Comparison of ENCODE assay signal across 8 mouse cellular contexts in the genomic region with DNA sequence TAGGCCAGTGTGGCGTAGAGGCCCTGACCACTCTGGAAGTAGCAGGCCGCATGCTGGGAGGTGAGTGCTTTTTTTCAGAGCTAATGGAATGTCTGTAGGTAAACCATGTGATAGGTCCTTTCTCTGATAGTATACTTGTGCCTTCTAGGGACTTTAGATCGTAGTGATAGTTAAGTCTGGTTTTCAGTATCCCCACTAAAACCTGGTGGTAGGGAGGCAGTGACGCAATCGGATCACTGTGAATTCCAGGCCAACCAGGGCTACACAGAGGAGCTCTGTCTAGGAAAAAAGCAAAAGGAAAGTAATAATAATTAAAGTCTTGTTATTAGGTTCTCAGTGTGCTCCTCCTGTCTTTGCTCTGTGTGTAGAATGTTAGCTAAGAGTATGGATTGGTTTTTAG. TPM values are rescaled to one million over a fixed set of nuclear protein-coding genes. Genes with fewer than 3 reads are reported as not detected.
DNase-seq lines count a peak whose midpoint lies in the region; ATAC-seq and TF ChIP-seq lines count a peak whose summit lies in the region.

No protein-coding gene starts in this region.

- no peaks in the 10 kb centered on the region for H3K27me3 ChIP-seq in hindbrain, embryonic 16.5 days (replicated peaks; ENCODE audit: control insufficient read depth, insufficient read depth, low read length)
- H3K27me3 ChIP-seq in midbrain, postnatal 0 days (ENCODE audit: insufficient read depth, low read length) = no peaks in the 10 kb centered on the region

- H3K9ac ChIP-seq in hindbrain, embryonic 16.5 days (ENCODE audit: low read depth, low read length) = peak overlapping the region; percentile 89
- H3K9ac ChIP-seq in midbrain, postnatal 0 days (replicated peaks; ENCODE audit: low read length, poor library complexity, severe bottlenecking) = peak overlapping the region; percentile 85

- no peak for TF ChIP-seq CTCF in layer of hippocampus, adult 2 months (conservative IDR thresholded peaks at IDR 0.05)
- no peak for TF ChIP-seq CTCF in midbrain, postnatal 0 days (IDR thresholded peaks at IDR 0.05)

- H3K27ac ChIP-seq in layer of hippocampus, adult 2 months = peak overlapping the region; percentile 95
- peak overlapping the region; percentile 89 for H3K27ac ChIP-seq in brown adipose tissue, adult 24 weeks (replicated peaks; ENCODE audit: low read depth, low read length)
- no peak overlapping the region for H3K27ac ChIP-seq in hindbrain, embryonic 16.5 days (ENCODE audit: low read depth, low read length)
- no peak overlapping the region for H3K27ac ChIP-seq in midbrain, postnatal 0 days (ENCODE audit: low read depth, low read length)

- peak overlapping the region; percentile 96 for H3K4me3 ChIP-seq in layer of hippocampus, adult 2 months
- H3K4me3 ChIP-seq in brown adipose tissue, adult 24 weeks (ENCODE audit: insufficient read depth, low read depth, low read length) = peak overlapping the region; percentile 94
- peak overlapping the region; percentile 63 for H3K4me3 ChIP-seq in hindbrain, embryonic 16.5 days (ENCODE audit: low read length)
- peak overlapping the region; percentile 53 for H3K4me3 ChIP-seq in midbrain, postnatal 0 days (ENCODE audit: low read depth, low read length)

- WGBS in hindbrain, embryonic 16.5 days = 34% methylated on average over 5 of the region's 5 CpGs
- WGBS in midbrain, postnatal 0 days = 37% methylated on average over 5 of the region's 5 CpGs

- H3K9me3 ChIP-seq in hindbrain, embryonic 16.5 days (ENCODE audit: control insufficient read depth, low read length) = no peaks in the 10 kb centered on the region
- H3K9me3 ChIP-seq in midbrain, postnatal 0 days (ENCODE audit: low read length) = no peaks in the 10 kb centered on the region

- H3K4me2 ChIP-seq in hindbrain, embryonic 16.5 days (ENCODE audit: low read length) = peak overlapping the region; percentile 90
- peak overlapping the region; percentile 85 for H3K4me2 ChIP-seq in midbrain, postnatal 0 days (ENCODE audit: low read depth, low read length, poor library complexity, severe bottlenecking)

- H3K36me3 ChIP-seq in hindbrain, embryonic 16.5 days (ENCODE audit: control insufficient read depth, insufficient read depth, low read length) = peaks cover 15% of the 10 kb centered on the region
- peaks cover 7% of the 10 kb centered on the region for H3K36me3 ChIP-seq in midbrain, postnatal 0 days (ENCODE audit: insufficient read depth, low read length)

- no peak for ATAC-seq in hindbrain, embryonic 16.5 days
- no peak for ATAC-seq in midbrain, postnatal 0 days (ENCODE audit: low FRiP score)
- no peak for ATAC-seq in frontal cortex, adult (ENCODE audit: low TSS enrichment)
- no peak for ATAC-seq in monocyte, adult 5-6 weeks (replicated peaks; ENCODE audit: insufficient number of reproducible peaks, low FRiP score, low TSS enrichment, poor library complexity, severe bottlenecking)

- peaks cover 7% of the 10 kb centered on the region for H3K4me1 ChIP-seq in brown adipose tissue, adult 24 weeks (ENCODE audit: control insufficient read depth, insufficient read depth, insufficient read length, low read length)
- peaks cover 34% of the 10 kb centered on the region for H3K4me1 ChIP-seq in hindbrain, embryonic 16.5 days (ENCODE audit: control insufficient read depth, insufficient read depth, low read depth, low read length)
- peaks cover 13% of the 10 kb centered on the region for H3K4me1 ChIP-seq in midbrain, postnatal 0 days (ENCODE audit: insufficient read depth, low read length)

- DNase-seq in layer of hippocampus, adult 2 months (ENCODE audit: low spot score in 2 of 2) = no peak
- no peak for DNase-seq in layer of hippocampus, adult 11-12 months (ENCODE audit: low spot score)
- no peak for DNase-seq in midbrain, postnatal 0 days (ENCODE audit: low spot score)
- no peak for DNase-seq in urinary bladder, postnatal 4 days (ENCODE audit: low spot score in 2 of 2)

RNA-seq across cellular contexts. Expression of a gene that starts 0.9 kb away (rescaled TPM):
- total RNA-seq in layer of hippocampus, adult 2 months (2021) = 100 to 1,000 TPM; 676 to 714 TPM
- polyA plus RNA-seq in brown adipose tissue, adult 24 weeks (2012; ENCODE audit: insufficient read depth, insufficient read length, missing spikeins) = 701 and 753 TPM in 2 replicates
- 471 and 479 TPM in 2 replicates for polyA plus RNA-seq in hindbrain, embryonic 16.5 days (2015; fragmentation: Nextera tagmentation; extraction: Ambion mirVana)
- total RNA-seq in midbrain, postnatal 0 days (2014; rRNA removed) = 494 and 628 TPM in 2 replicates
- polyA plus RNA-seq in midbrain, postnatal 0 days (2015; fragmentation: Nextera tagmentation; extraction: Ambion mirVana) = 587 and 625 TPM in 2 replicates
- total RNA-seq in monocyte, adult 5-6 weeks (2017) = 2,354 to 3,035 TPM (median 2,719 TPM) in 3 replicates

RNA-seq across cellular contexts. Expression of a gene that starts 0.9 kb away (rescaled TPM):
- 10 to 100 TPM; 42.8 to 49.6 TPM for total RNA-seq in layer of hippocampus, adult 2 months (2021)
- 53.6 and 56.4 TPM in 2 replicates for polyA plus RNA-seq in brown adipose tissue, adult 24 weeks (2012; ENCODE audit: insufficient read depth, insufficient read length, missing spikeins)
- polyA plus RNA-seq in hindbrain, embryonic 16.5 days (2015; fragmentation: Nextera tagmentation; extraction: Ambion mirVana) = 62.4 and 68.8 TPM in 2 replicates
- total RNA-seq in midbrain, postnatal 0 days (2014; rRNA removed) = 34.7 and 37.3 TPM in 2 replicates
- 50.0 and 55.8 TPM in 2 replicates for polyA plus RNA-seq in midbrain, postnatal 0 days (2015; fragmentation: Nextera tagmentation; extraction: Ambion mirVana)
- total RNA-seq in monocyte, adult 5-6 weeks (2017) = 10.1 to 30.8 TPM (median 29.6 TPM) in 3 replicates

RNA-seq across cellular contexts. Expression of a gene that starts 2.5 kb away (rescaled TPM):
- 10 to 100 TPM; 39.0 to 42.5 TPM for total RNA-seq in layer of hippocampus, adult 2 months (2021)
- polyA plus RNA-seq in brown adipose tissue, adult 24 weeks (2012; ENCODE audit: insufficient read depth, insufficient read length, missing spikeins) = 9.8 and 11.3 TPM in 2 replicates
- 31.5 and 35.2 TPM in 2 replicates for polyA plus RNA-seq in hindbrain, embryonic 16.5 days (2015; fragmentation: Nextera tagmentation; extraction: Ambion mirVana)
- total RNA-seq in midbrain, postnatal 0 days (2014; rRNA removed) = 53.3 and 59.1 TPM in 2 replicates
- polyA plus RNA-seq in midbrain, postnatal 0 days (2015; fragmentation: Nextera tagmentation; extraction: Ambion mirVana) = 40.4 and 41.0 TPM in 2 replicates
- total RNA-seq in monocyte, adult 5-6 weeks (2017) = 4.8 to 9.3 TPM (median 8.4 TPM) in 3 replicates

RNA-seq across cellular contexts. Expression of a gene that starts 9.7 kb away (rescaled TPM):
- 10 to 100 TPM; 25.3 to 26.0 TPM for total RNA-seq in layer of hippocampus, adult 2 months (2021)
- polyA plus RNA-seq in brown adipose tissue, adult 24 weeks (2012; ENCODE audit: insufficient read depth, insufficient read length, missing spikeins) = 7.3 and 15.5 TPM in 2 replicates
- 61.3 and 64.6 TPM in 2 replicates for polyA plus RNA-seq in hindbrain, embryonic 16.5 days (2015; fragmentation: Nextera tagmentation; extraction: Ambion mirVana)
- total RNA-seq in midbrain, postnatal 0 days (2014; rRNA removed) = 79.5 and 98.1 TPM in 2 replicates
- polyA plus RNA-seq in midbrain, postnatal 0 days (2015; fragmentation: Nextera tagmentation; extraction: Ambion mirVana) = 50.2 and 51.6 TPM in 2 replicates
- 5.5 to 18.5 TPM (median 8.9 TPM) in 3 replicates for total RNA-seq in monocyte, adult 5-6 weeks (2017)

RNA-seq across cellular contexts. Expression of a gene that starts 12.1 kb away (rescaled TPM):
- total RNA-seq in layer of hippocampus, adult 2 months (2021) = 10 to 100 TPM; 42.0 to 45.1 TPM
- polyA plus RNA-seq in brown adipose tissue, adult 24 weeks (2012; ENCODE audit: insufficient read depth, insufficient read length, missing spikeins) = 14.8 and 17.4 TPM in 2 replicates
- 29.0 and 38.4 TPM in 2 replicates for polyA plus RNA-seq in hindbrain, embryonic 16.5 days (2015; fragmentation: Nextera tagmentation; extraction: Ambion mirVana)
- total RNA-seq in midbrain, postnatal 0 days (2014; rRNA removed) = 27.8 and 36.3 TPM in 2 replicates
- polyA plus RNA-seq in midbrain, postnatal 0 days (2015; fragmentation: Nextera tagmentation; extraction: Ambion mirVana) = 34.6 and 34.8 TPM in 2 replicates
- total RNA-seq in monocyte, adult 5-6 weeks (2017) = 7.7 to 16.8 TPM (median 11.2 TPM) in 3 replicates

Comparison
In these comparisons a context has a peak if more than half of its experiments do, and no peak if none do; other contexts are left out.
1. H3K27ac ChIP-seq: peak in layer of hippocampus, adult 2 months (single experiment) and brown adipose tissue, adult 24 weeks (single experiment); none in hindbrain, embryonic 16.5 days (single experiment) and midbrain, postnatal 0 days (single experiment).
2. Peak in every context shown above with its lines, with median percentiles within 50 percentile points of each other: H3K4me3 ChIP-seq.